Mouse (Mus musculus): ENCODE results near the gene Robo2. TPM values are rescaled to one million over a fixed set of nuclear protein-coding genes. Genes with fewer than 3 reads are reported as not detected.

Robo2 gene
- polyA plus RNA-seq, 1 experiment from 2014 or later: 83.9 TPM

MicroRNAs within 50 kb of the gene (microRNA counts, 519-probe panel; counts per million panel counts)
- 2,577 counts per million, percentile 26 among the panel's probes with 10 or more counts for microRNA mmu-miR-691

Small RNAs within 50 kb of the gene (microRNA-seq; reads per million reads assigned to microRNA genes)
- not detected for gene Gm24272
- gene Mir691: not detected

Measured in neural tube, embryonic 13.5 days (tissue).